Mouse (Mus musculus) kidney, embryonic 16.5 days (tissue): ENCODE measurements around the gene Nudt9. TPM values are rescaled to one million over a fixed set of nuclear protein-coding genes. Genes with fewer than 3 reads are reported as not detected.

ENCODE experiments used
- ATAC-seq: fragments of 200-750 bp; cut with Nextera tagmentation; 2 replicates; pipeline ENCODE4 v1.8.0; 2017; ENCODE audit warnings: moderate TSS enrichment; ENCODE audit not compliant: low FRiP score, low TSS enrichment
- H3K27ac ChIP-seq: fragments of 300-500 bp; sonication (generic); 2 replicates; pipeline ENCODE4 v1.5.1; 2014; ENCODE audit warnings: low read length
- H3K27me3 ChIP-seq: fragments of 300-500 bp; sonication (generic); 2 replicates; pipeline ENCODE4 v1.6.1; 2014; ENCODE audit warnings: low read length, control low read depth, mixed read lengths; ENCODE audit not compliant: insufficient read depth
- H3K36me3 ChIP-seq: fragments of 300-500 bp; sonication (generic); 2 replicates; pipeline ENCODE4 v1.6.1; 2014; ENCODE audit warnings: low read length, control low read depth, mixed read lengths; ENCODE audit not compliant: insufficient read depth
- H3K4me1 ChIP-seq: fragments of 300-500 bp; sonication (generic); 2 replicates; pipeline ENCODE4 v1.6.1; 2014; ENCODE audit warnings: low read length, control low read depth, mixed read lengths; ENCODE audit not compliant: insufficient read depth
- H3K4me2 ChIP-seq: fragments of 300-500 bp; sonication (generic); replicated peaks from 2 replicates; pipeline ENCODE4 v1.6.1; 2014; ENCODE audit warnings: low read depth, low read length
- H3K4me3 ChIP-seq: fragments of 300-500 bp; sonication (generic); 2 replicates; pipeline ENCODE4 v1.5.1; 2014; ENCODE audit warnings: mild to moderate bottlenecking, low read length
- H3K9ac ChIP-seq: fragments of 300-500 bp; sonication (generic); replicated peaks from 2 replicates; pipeline ENCODE4 v1.6.1; 2014; ENCODE audit warnings: low read length
- H3K9me3 ChIP-seq: fragments of 300-500 bp; sonication (generic); 2 replicates; pipeline ENCODE4 v1.6.1; 2016; ENCODE audit warnings: low read length, control low read depth
- WGBS: fragments of 180-500 bp; shearing (Covaris S2); extraction: QIAGEN DNeasy Blood & Tissue Kit; methylation state at CpG from one replicate; pipeline ENCODE4 v1.1.7; 2014; 5-methylcytosine and 5-hydroxymethylcytosine counted together
- microRNA-seq: library from miRNA; unstranded; fragments of <30 nt; microRNA quantifications from one replicate; pipeline ENCODE4, GENCODE M21; 2016
- polyA plus RNA-seq: library from polyadenylated mRNA; unstranded; fragments of >200 nt; fragmentation: Nextera tagmentation; extraction: Ambion mirVana; gene quantifications from 2 replicates; pipeline ENCODE4 v1.2.1, GENCODE M21; 2015

The Nudt9 gene
- polyA plus RNA-seq, 1 experiment from 2014 or later = 62.2 TPM

DNA sequence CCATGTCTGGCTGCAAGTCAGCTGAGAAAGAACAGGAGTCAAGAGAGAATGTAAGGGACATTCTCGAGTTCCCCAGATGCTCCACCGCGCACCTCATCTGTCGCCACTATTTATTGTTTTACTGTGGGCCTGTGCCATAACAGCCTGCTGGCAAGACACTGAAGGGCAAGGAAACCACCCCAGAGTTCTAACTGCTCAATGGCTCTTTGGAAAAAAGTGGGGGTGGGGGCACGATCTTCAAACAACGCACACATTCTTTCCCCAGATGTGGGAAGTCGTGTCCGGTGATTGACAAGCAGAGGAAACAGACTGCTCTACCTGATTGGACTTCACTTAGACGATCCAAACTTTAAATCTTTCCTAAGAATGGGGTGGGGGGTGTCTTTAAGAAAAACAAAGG, 65.9 kb downstream of the Nudt9 start:
- no peaks in the 10 kb centered on the region for H3K36me3 ChIP-seq
- WGBS = 3% methylated on average over 9 of the region's 9 CpGs
- peak overlapping the region; percentile 61 for H3K9ac ChIP-seq
- no peaks in the 10 kb centered on the region for H3K9me3 ChIP-seq
- H3K27ac ChIP-seq = peak overlapping the region; percentile 86
- peaks cover 63% of the 10 kb centered on the region for H3K4me1 ChIP-seq
- no peaks in the 10 kb centered on the region for H3K27me3 ChIP-seq
- ATAC-seq = no peak
- H3K4me2 ChIP-seq = peak overlapping the region; percentile 52
- peak overlapping the region; percentile 37 for H3K4me3 ChIP-seq

DNA sequence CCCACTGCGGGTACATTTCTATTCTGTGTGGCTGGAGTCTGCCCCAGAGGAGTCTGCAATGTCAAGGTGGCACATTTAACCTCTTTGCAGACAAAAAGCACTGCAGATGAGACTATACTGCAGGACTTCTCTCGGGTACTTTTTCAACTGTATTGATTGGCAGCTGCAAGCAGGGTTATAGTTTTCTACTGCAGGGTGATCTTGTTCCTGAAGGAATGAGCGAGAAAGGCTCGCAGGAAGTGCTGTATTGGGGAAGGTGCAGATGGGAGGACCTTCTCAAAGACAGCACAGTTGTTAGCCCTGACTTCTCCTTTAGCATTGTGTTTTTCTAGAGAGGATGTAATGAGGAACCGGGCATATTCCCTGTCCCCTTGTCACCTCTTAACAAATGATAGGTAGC, 66.4 kb downstream of the Nudt9 start:
- H3K9ac ChIP-seq = peak overlapping the region; percentile 61
- ATAC-seq = no peak
- H3K36me3 ChIP-seq = no peaks in the 10 kb centered on the region
- H3K4me3 ChIP-seq = peak overlapping the region; percentile 37
- WGBS = 9% methylated on average over 5 of the region's 5 CpGs
- H3K4me2 ChIP-seq = peak overlapping the region; percentile 52
- peaks cover 63% of the 10 kb centered on the region for H3K4me1 ChIP-seq
- no peaks in the 10 kb centered on the region for H3K27me3 ChIP-seq
- peak overlapping the region; percentile 86 for H3K27ac ChIP-seq
- no peaks in the 10 kb centered on the region for H3K9me3 ChIP-seq

GRCm38 (mm10) chr5:104113491-104114172, 67.5 kb downstream of the Nudt9 start, which contains the start of gene Sparcl1:
Gene Sparcl1, minus strand, starts transcription at chr5:104113733.
- Histone ChIP-seq H3K9me3 (no peaks in the 10 kb centered on the region), H3K4me3 (peak within 1 kb of the TSS; percentile 37), H3K36me3 (no peaks in the 10 kb centered on the region), H3K27ac (peak within 1 kb of the TSS; percentile 86), H3K4me1 (peaks cover 53% of the 10 kb centered on the region), H3K27me3 (no peaks in the 10 kb centered on the region), H3K4me2 (peak within 1 kb of the TSS; percentile 52), H3K9ac (peak within 1 kb of the TSS; percentile 61)
- 12% methylated on average over 15 of the region's 15 CpGs for WGBS
- peak; percentile 57 for ATAC-seq

Small RNA genes lying within 50 kb of the gene (microRNA-seq; reads per million reads assigned to microRNA genes)
- 2.4 reads per million, percentile 10 among the genes with 10 or more reads in this experiment for gene Mir5619

Other genes starting within 250 kb of the Nudt9 start
- 13.2 and 13.8 TPM in 2 replicates for gene Klhl8, start 135.0 kb upstream of the Nudt9 start, polyA plus RNA-seq
- 0.18 and 0.20 TPM in 2 replicates for gene Hsd17b13, start 68.9 kb upstream of the Nudt9 start, polyA plus RNA-seq
- gene Hsd17b11, start 24.4 kb upstream of the Nudt9 start, polyA plus RNA-seq = 6.2 and 7.9 TPM in 2 replicates
- gene Gm17660, start 31.3 kb downstream of the Nudt9 start, polyA plus RNA-seq = not detected in 2 replicates
- gene Sparcl1, start 67.4 kb downstream of the Nudt9 start, polyA plus RNA-seq = 56.7 and 79.2 TPM in 2 replicates
- gene Dspp, start 124.4 kb downstream of the Nudt9 start, polyA plus RNA-seq = not detected in 2 replicates
- 0.10 and 0.20 TPM in 2 replicates for gene Dmp1, start 156.3 kb downstream of the Nudt9 start, polyA plus RNA-seq